Mouse (Mus musculus) forebrain, embryonic 16.5 days (tissue): ENCODE results near the gene Syngr3. TPM values are rescaled to one million over a fixed set of nuclear protein-coding genes. Genes with fewer than 3 reads are reported as not detected.
A peak's percentile ranks its signal among the peaks of the same experiment; 100 is the strongest.

Experiments
- ATAC-seq: fragments of 200-750 bp; cut with Nextera tagmentation; 2 replicates; pipeline ENCODE4 v1.8.0; 2017; ENCODE audit warnings: mild to moderate bottlenecking, moderate library complexity
- H3K27ac ChIP-seq: fragments of 300-500 bp; sonication (generic); 2 replicates; pipeline ENCODE4 v1.5.1; 2014; ENCODE audit warnings: low read length, control low read depth
- H3K27me3 ChIP-seq: fragments of 300-500 bp; sonication (generic); replicated peaks from 2 replicates; pipeline ENCODE4 v1.6.1; 2014; ENCODE audit warnings: low read length; ENCODE audit not compliant: control insufficient read depth, insufficient read depth
- H3K36me3 ChIP-seq: fragments of 300-500 bp; sonication (generic); 2 replicates; pipeline ENCODE4 v1.6.1; 2014; ENCODE audit not compliant: control insufficient read depth, insufficient read depth
- H3K4me1 ChIP-seq: fragments of 300-500 bp; sonication (generic); replicated peaks from 2 replicates; pipeline ENCODE4 v1.6.1; 2014; ENCODE audit warnings: low read length; ENCODE audit not compliant: control insufficient read depth, insufficient read depth
- H3K4me2 ChIP-seq: fragments of 300-500 bp; sonication (generic); 2 replicates; pipeline ENCODE4 v1.6.1; 2014; ENCODE audit warnings: mild to moderate bottlenecking, low read length, control low read depth
- H3K4me3 ChIP-seq: fragments of 300-500 bp; sonication (generic); replicated peaks from 2 replicates; pipeline ENCODE4 v1.5.1; 2014; ENCODE audit warnings: mild to moderate bottlenecking, low read length, control low read depth
- H3K9ac ChIP-seq: fragments of 300-500 bp; sonication (generic); replicated peaks from 2 replicates; pipeline ENCODE4 v1.6.1; 2014; ENCODE audit warnings: low read depth, low read length, control low read depth
- H3K9me3 ChIP-seq: fragments of 300-500 bp; sonication (generic); 2 replicates; pipeline ENCODE4 v1.6.1; 2016; ENCODE audit warnings: low read length; ENCODE audit not compliant: control insufficient read depth
- WGBS: fragments of 180-500 bp; shearing (Covaris S2); extraction: QIAGEN DNeasy Blood & Tissue Kit; methylation state at CpG from one replicate; pipeline ENCODE4 v1.1.7; 2014; 5-methylcytosine and 5-hydroxymethylcytosine counted together
- polyA plus RNA-seq: library from polyadenylated mRNA; unstranded; fragments of >200 nt; fragmentation: Nextera tagmentation; extraction: Ambion mirVana; gene quantifications from 2 replicates; pipeline ENCODE4 v1.2.1, GENCODE M21; 2015

Syngr3 gene
- polyA plus RNA-seq, 1 experiment from 2014 or later: 193 TPM

- H3K4me3 ChIP-seq: peak overlapping the region; percentile 79
- peak overlapping the region; percentile 70 for H3K4me2 ChIP-seq
Observed at GRCm38 (mm10) chr17:24695326-24696010, 5.7 kb upstream of the Syngr3 start.

GRCm38 (mm10) chr17:24692385-24692784 lies 2.6 kb upstream of the Syngr3 start:
- no peaks in the 10 kb centered on the region for H3K36me3 ChIP-seq
- WGBS: 88% methylated on average over 5 of the region's 5 CpGs
- H3K4me1 ChIP-seq: peaks cover 39% of the 10 kb centered on the region
- H3K4me3 ChIP-seq: no peak overlapping the region
- no peak overlapping the region for H3K9ac ChIP-seq
- no peak overlapping the region for H3K27ac ChIP-seq
- peaks cover 14% of the 10 kb centered on the region for H3K27me3 ChIP-seq
- no peak for ATAC-seq
- no peaks in the 10 kb centered on the region for H3K9me3 ChIP-seq
- no peak overlapping the region for H3K4me2 ChIP-seq

More at GRCm38 (mm10) chr17:24695326-24696010, 5.7 kb upstream of the Syngr3 start:
- Histone ChIP-seq H3K27ac (peak overlapping the region; percentile 90), H3K27me3 (no peaks in the 10 kb centered on the region), H3K9ac (peak overlapping the region; percentile 87), H3K4me1 (peaks cover 19% of the 10 kb centered on the region), H3K9me3 (no peaks in the 10 kb centered on the region), H3K36me3 (no peaks in the 10 kb centered on the region; the same call in none of the 2 replicates)
- 6% methylated on average over 51 of the region's 51 CpGs for WGBS
- ATAC-seq: peak; percentile 43

- H3K27me3 ChIP-seq: peaks cover 14% of the 10 kb centered on the region
- peak overlapping the region; percentile 42 for H3K9ac ChIP-seq
- ATAC-seq: no peak
- H3K36me3 ChIP-seq: no peaks in the 10 kb centered on the region
- H3K4me2 ChIP-seq: peak overlapping the region; percentile 63
- peaks cover 28% of the 10 kb centered on the region for H3K4me1 ChIP-seq
- 19% methylated on average over 23 of the region's 23 CpGs for WGBS
- H3K9me3 ChIP-seq: no peaks in the 10 kb centered on the region
- H3K4me3 ChIP-seq: peak overlapping the region; percentile 38
- no peak overlapping the region for H3K27ac ChIP-seq
Observed at GRCm38 (mm10) chr17:24687599-24687998, 2.2 kb downstream of the Syngr3 start.

GRCm38 (mm10) chr17:24687146-24687595 lies 2.6 kb downstream of the Syngr3 start:
- no peak for ATAC-seq
- peak overlapping the region; percentile 63 for H3K4me2 ChIP-seq
- peaks cover 28% of the 10 kb centered on the region for H3K4me1 ChIP-seq
- no peaks in the 10 kb centered on the region for H3K9me3 ChIP-seq
- H3K27ac ChIP-seq: no peak overlapping the region
- 2% methylated on average over 24 of the region's 25 CpGs for WGBS
- no peaks in the 10 kb centered on the region for H3K36me3 ChIP-seq
- peak overlapping the region; percentile 38 for H3K4me3 ChIP-seq
- peak overlapping the region; percentile 42 for H3K9ac ChIP-seq
- peaks cover 14% of the 10 kb centered on the region for H3K27me3 ChIP-seq

- WGBS: 37% methylated on average over 16 of the region's 16 CpGs
- Histone ChIP-seq H3K9ac (no peak overlapping the region), H3K27ac (no peak overlapping the region), H3K36me3 (peaks cover 2% of the 10 kb centered on the region; the same call in 1 of the 2 replicates), H3K4me1 (peaks cover 28% of the 10 kb centered on the region), H3K4me2 (no peak overlapping the region), H3K4me3 (no peak overlapping the region), H3K9me3 (no peaks in the 10 kb centered on the region), H3K27me3 (peaks cover 14% of the 10 kb centered on the region)
- ATAC-seq: no peak
Observed at GRCm38 (mm10) chr17:24686514-24686913, 3.2 kb downstream of the Syngr3 start.

GRCm38 (mm10) chr17:24677500-24678080 lies 12.2 kb downstream of the Syngr3 start:
- no peak overlapping the region for H3K4me2 ChIP-seq
- no peak for ATAC-seq
- H3K27me3 ChIP-seq: no peaks in the 10 kb centered on the region
- no peak overlapping the region for H3K4me3 ChIP-seq
- WGBS: 92% methylated on average over 24 of the region's 24 CpGs
- H3K36me3 ChIP-seq: peaks cover 15% of the 10 kb centered on the region
- H3K9me3 ChIP-seq: no peaks in the 10 kb centered on the region
- H3K27ac ChIP-seq: no peak overlapping the region
- no peak overlapping the region for H3K9ac ChIP-seq
- peaks cover 4% of the 10 kb centered on the region; the same call in 1 of the 2 replicates for H3K4me1 ChIP-seq

- peaks cover 15% of the 10 kb centered on the region for H3K36me3 ChIP-seq
- WGBS: 92% methylated on average over 5 of the region's 5 CpGs
- no peak overlapping the region for H3K4me3 ChIP-seq
Observed at GRCm38 (mm10) chr17:24676877-24677276, 12.9 kb downstream of the Syngr3 start.

GRCm38 (mm10) chr17:24676187-24676586 lies 13.6 kb downstream of the Syngr3 start:
- WGBS: 49% methylated on average over 2 of the region's 2 CpGs

More at GRCm38 (mm10) chr17:24676877-24677276, 12.9 kb downstream of the Syngr3 start:
- Histone ChIP-seq H3K9me3 (no peaks in the 10 kb centered on the region), H3K27ac (no peak overlapping the region), H3K27me3 (no peaks in the 10 kb centered on the region), H3K4me2 (no peak overlapping the region), H3K9ac (no peak overlapping the region), H3K4me1 (peaks cover 10% of the 10 kb centered on the region)
- ATAC-seq: no peak

GRCm38 (mm10) chr17:24674277-24674676 lies 15.5 kb downstream of the Syngr3 start:
- Histone ChIP-seq H3K36me3 (peaks cover 2% of the 10 kb centered on the region), H3K4me3 (no peak overlapping the region), H3K9ac (no peak overlapping the region), H3K27ac (no peak overlapping the region), H3K4me1 (peaks cover 28% of the 10 kb centered on the region), H3K9me3 (no peaks in the 10 kb centered on the region), H3K4me2 (no peak overlapping the region), H3K27me3 (no peaks in the 10 kb centered on the region)
- no peak for ATAC-seq
- 78% methylated on average over 7 of the region's 7 CpGs for WGBS

More at GRCm38 (mm10) chr17:24676187-24676586, 13.6 kb downstream of the Syngr3 start:
- peaks cover 10% of the 10 kb centered on the region for H3K36me3 ChIP-seq
- no peak for ATAC-seq
- peaks cover 17% of the 10 kb centered on the region for H3K4me1 ChIP-seq
- no peak overlapping the region for H3K27ac ChIP-seq
- H3K9ac ChIP-seq: no peak overlapping the region
- no peaks in the 10 kb centered on the region for H3K27me3 ChIP-seq
- H3K4me2 ChIP-seq: no peak overlapping the region
- no peaks in the 10 kb centered on the region for H3K9me3 ChIP-seq
- H3K4me3 ChIP-seq: no peak overlapping the region
